Mouse (Mus musculus): ENCODE data around the gene Kirrel.
A peak's percentile ranks its signal among the peaks of the same experiment; 100 is the strongest.
"Not testable (repeated sequence)": the region's sequence is repeated elsewhere in the genome, so short reads cannot be mapped to it uniquely, and the experiment has no call there.

Gene Kirrel

GRCm38 (mm10) chr3:87131694-87132347 is 42.7 kb downstream of the Kirrel start:
- no peak for DNase-seq

GRCm38 (mm10) chr3:87130933-87131332 is 43.6 kb downstream of the Kirrel start:
- peak; percentile 69 for DNase-seq

GRCm38 (mm10) chr3:87123795-87124194 is 50.8 kb downstream of the Kirrel start:
- DNase-seq, result no peak

GRCm38 (mm10) chr3:87118214-87118613 is 56.3 kb downstream of the Kirrel start:
- no peak for DNase-seq

GRCm38 (mm10) chr3:87117632-87118031 is 56.9 kb downstream of the Kirrel start:
- DNase-seq, result no peak

- DNase-seq, result no peak
Measured at GRCm38 (mm10) chr3:87115726-87116540, 58.6 kb downstream of the Kirrel start.

GRCm38 (mm10) chr3:87115271-87115670 is 59.3 kb downstream of the Kirrel start:
- no peak for DNase-seq

GRCm38 (mm10) chr3:87114801-87115200 is 59.7 kb downstream of the Kirrel start:
- no peak for DNase-seq

GRCm38 (mm10) chr3:87113881-87114280 is 60.7 kb downstream of the Kirrel start:
- not testable (repeated sequence) for DNase-seq

- DNase-seq, result peak; percentile 79
Measured at GRCm38 (mm10) chr3:87112264-87112663, 62.3 kb downstream of the Kirrel start.

- no peak for DNase-seq
Measured at GRCm38 (mm10) chr3:87104856-87105255, 69.7 kb downstream of the Kirrel start.

- DNase-seq, result peak; percentile 65
Measured at GRCm38 (mm10) chr3:87102346-87102745, 72.2 kb downstream of the Kirrel start.

GRCm38 (mm10) chr3:87100911-87101310 is 73.6 kb downstream of the Kirrel start:
- no peak for DNase-seq

GRCm38 (mm10) chr3:87097969-87098946 is 76.3 kb downstream of the Kirrel start:
- peak; percentile 75 for DNase-seq

GRCm38 (mm10) chr3:87097205-87097604 is 77.3 kb downstream of the Kirrel start:
- DNase-seq, result no peak

- DNase-seq, result no peak
Measured at GRCm38 (mm10) chr3:87093718-87094117, 80.8 kb downstream of the Kirrel start.

GRCm38 (mm10) chr3:87089694-87090565 is 84.6 kb downstream of the Kirrel start:
- peak; percentile 88 for DNase-seq

GRCm38 (mm10) chr3:87087146-87087545 is 87.4 kb downstream of the Kirrel start:
- DNase-seq, result no peak

GRCm38 (mm10) chr3:87082235-87082634 is 92.3 kb downstream of the Kirrel start:
- DNase-seq, result peak; percentile 75

- DNase-seq, result no peak
Measured at GRCm38 (mm10) chr3:87079751-87080150, 94.8 kb downstream of the Kirrel start.

GRCm38 (mm10) chr3:87079301-87079700 is 95.2 kb downstream of the Kirrel start:
- DNase-seq, result no peak

- DNase-seq, result no peak
Measured at GRCm38 (mm10) chr3:87077681-87078080, 96.9 kb downstream of the Kirrel start.
